Mouse (Mus musculus): ENCODE measurements around the gene Slc3a2.

GRCm38 (mm10) chr19:8714653-8715481 is 8.3 kb downstream of the Slc3a2 start:
- TF ChIP-seq CTCF (conservative IDR thresholded peaks at IDR 0.05 in 1 of 2, IDR thresholded peaks at IDR 0.05 in 1 of 2; ENCODE audit: low read depth in 2 of 2, low read length in 2 of 2), result peak in 1 of 2 experiments; percentile 36; a peak in 2 of 4 replicates
- TF ChIP-seq ZKSCAN1 (IDR thresholded peaks at IDR 0.05; ENCODE audit: borderline replicate concordance, low read depth, low read length), result no peak
- no peak for TF ChIP-seq ETS1 (conservative IDR thresholded peaks at IDR 0.05; ENCODE audit: low read depth, low read length)
- TF ChIP-seq UBTF (IDR thresholded peaks at IDR 0.05; ENCODE audit: low read depth, low read length), result no peak

Measured in CH12.LX (cell line).